Mouse (Mus musculus) left cerebral cortex, adult 2 months (tissue): ENCODE data around the gene Zfp994. TPM values are rescaled to one million over a fixed set of nuclear protein-coding genes. Genes with fewer than 3 reads are reported as not detected.
"Not testable (repeated sequence)": the region's sequence is repeated elsewhere in the genome, so short reads cannot be mapped to it uniquely, and the experiment has no call there.

Experiments
- DNase-seq, 2 experiments: peaks; one replicate each; pipeline ENCODE4 v3.0.0; 2021 to 2022; ENCODE audit warnings: low spot score in 2 of 2, mixed read lengths in 1 of 2; ENCODE audit errors: extremely low spot score in 1 of 2
- H3K27ac ChIP-seq: fragments of 200-600 bp; 2 replicates; pipeline ENCODE4 v1.8.1; 2022
- H3K4me3 ChIP-seq: fragments of 200-600 bp; 2 replicates; pipeline ENCODE4 v1.8.1; 2022
- CTCF ChIP-seq: fragments of 200-600 bp; IDR thresholded peaks from 2 replicates; pipeline ENCODE4 v1.8.1; 2022; ENCODE audit warnings: antibody characterized with exemption, mild to moderate bottlenecking, moderate library complexity
- intact Hi-C: fragments of 180-260 bp; cut with DNase I; formaldehyde crosslinking; loops from one replicate; pipeline ENCODE4 v1.15.1; 2025
- long read RNA-seq, 2 experiments: library from polyadenylated mRNA; stranded (forward); transcript quantifications; one replicate each; pipeline ENCODE4 v2.0.0; 2021; ENCODE audit warnings: borderline mapping rate in 2 of 2
- total RNA-seq, 2 experiments: library from RNA; stranded (reverse); gene quantifications; 2 replicates each; pipeline ENCODE4 v1.2.3; 2021

Zfp994 gene
- total RNA-seq, result 1 to 10 TPM; 4.9 to 5.0 TPM
- long read RNA-seq, experiment 1, full-length matches to known transcripts, result 7 of 12 reads
- long read RNA-seq, experiment 1, partial matches to known transcripts, result 0 of 12 reads
- long read RNA-seq, experiment 1, other reads (novel, unspliced or antisense), result 5 of 12 reads
- long read RNA-seq, experiment 2, full-length matches to known transcripts, result 2 of 3 reads
- long read RNA-seq, experiment 2, partial matches to known transcripts, result 0 of 3 reads
- long read RNA-seq, experiment 2, other reads (novel, unspliced or antisense), result 1 of 3 reads

GRCm38 (mm10) chr17:22225422-22226012 is at the start of gene Zfp994:
TSS of gene Zfp994 (minus strand) at chr17:22225616.
- Histone ChIP-seq H3K4me3 (peak within 1 kb of the TSS; percentile 57), H3K27ac (peak within 1 kb of the TSS; percentile 84)
- peak; percentile 9 for TF ChIP-seq CTCF
- DNase-seq, result peak; percentile 91 to 94
- intact Hi-C loops, result loop anchor here (10.0 kb wide), 2 partner anchors 89 to 199 kb away; partner anchors contain the start of genes CT030661.1 and Zfp946

DNA sequence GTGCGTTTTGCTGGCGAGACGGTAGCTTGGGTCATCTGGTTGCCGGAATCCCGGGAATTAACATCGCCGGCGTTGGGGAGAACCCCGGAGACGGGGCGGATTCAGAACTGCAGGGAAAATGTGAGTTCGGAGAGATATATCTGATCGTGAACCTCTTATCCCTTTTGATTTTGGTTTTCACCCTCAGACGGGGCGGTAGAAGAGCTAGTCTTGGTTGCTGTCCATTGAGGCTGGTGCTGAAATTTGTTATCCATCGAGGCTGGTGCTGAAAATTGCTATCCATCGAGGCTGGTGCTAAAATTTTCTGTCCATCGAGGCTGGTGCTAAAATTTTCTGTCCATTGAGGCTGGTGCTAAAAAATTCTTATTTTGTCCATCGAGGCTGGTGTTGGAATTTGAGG is 5.3 kb upstream of the Zfp994 start:
- DNase-seq, H3K27ac ChIP-seq, H3K4me3 ChIP-seq, intact Hi-C loops: not testable (repeated sequence)

DNA sequence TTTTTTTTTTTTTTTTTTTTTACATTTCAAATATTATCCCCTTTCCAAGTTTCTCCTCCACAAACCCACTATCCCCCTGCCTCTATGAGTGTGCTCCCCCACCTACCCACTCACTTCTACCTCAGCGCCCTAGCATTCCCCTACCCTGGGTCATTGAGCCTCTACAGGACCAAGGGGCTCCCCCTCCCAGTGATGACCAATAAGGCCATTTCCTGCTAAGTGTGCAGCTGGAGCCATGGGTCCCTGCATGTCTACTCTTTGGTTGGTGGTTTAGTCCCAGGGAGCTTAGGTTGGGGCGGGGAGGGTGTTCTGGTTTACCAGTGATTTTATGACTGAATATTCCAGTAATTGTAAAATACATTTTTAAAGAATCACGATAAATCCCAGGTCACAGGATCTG is 401 bp downstream of the Zfp994 start:
- not testable (repeated sequence) for DNase-seq
- intact Hi-C loops, result loop anchor here (10.0 kb wide), 2 partner anchors 90 to 200 kb away; partner anchors contain the start of genes CT030661.1 and Zfp946
- Histone ChIP-seq H3K27ac (peak overlapping the region; percentile 84; the same call in 1 of the 2 replicates), H3K4me3 (peak overlapping the region; percentile 57)

DNA sequence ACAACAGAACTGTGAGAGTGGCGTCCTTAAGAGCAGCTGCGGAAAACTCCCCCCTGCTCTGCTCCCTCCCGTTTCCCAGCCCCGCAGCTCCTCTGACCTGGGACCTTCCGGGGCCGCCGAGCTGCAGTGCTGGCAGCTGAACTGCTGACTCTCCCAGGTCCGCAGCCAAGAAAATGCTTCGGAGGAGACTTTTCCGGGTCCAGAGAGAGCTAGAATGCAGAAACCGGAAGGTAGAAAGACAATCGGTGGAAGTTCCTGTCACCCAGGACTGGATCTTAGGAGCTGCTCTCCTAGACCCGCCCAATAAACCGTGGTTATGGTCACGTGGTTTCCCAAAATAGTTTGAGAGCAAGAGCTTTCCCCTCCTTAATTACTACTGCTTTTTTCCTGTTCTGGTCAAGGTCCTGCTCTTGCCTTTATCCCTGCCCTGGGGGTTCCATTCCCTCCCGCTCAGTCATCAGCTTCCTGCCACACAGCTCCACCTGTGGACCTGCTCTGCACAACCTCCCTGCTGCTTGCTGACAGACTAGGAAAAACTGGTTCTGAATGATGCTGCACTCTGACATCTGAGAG is 59.6 kb downstream of the Zfp994 start, which contains the start of gene Zfp947:
Gene Zfp947, minus strand, starts transcription at position 469 of the 573 bp plus-strand sequence.
- intact Hi-C loops, H3K27ac ChIP-seq: not testable (repeated sequence)
- DNase-seq, result peak; percentile 9 to 10
- peak within 1 kb of the TSS; percentile 45 for H3K4me3 ChIP-seq

- DNase-seq, H3K27ac ChIP-seq, intact Hi-C loops: not testable (repeated sequence)
- peak overlapping the region; percentile 45 for H3K4me3 ChIP-seq
These were observed 60.1 kb downstream of the Zfp994 start for GRCm38 (mm10) chr17:22165304-22165703.

GRCm38 (mm10) chr17:22153951-22154350 is 71.5 kb downstream of the Zfp994 start:
- H3K27ac ChIP-seq, H3K4me3 ChIP-seq, DNase-seq, intact Hi-C loops: not testable (repeated sequence)

Other genes with a start within 250 kb of the Zfp994 start
- under 1 TPM; 0.32 to 0.40 TPM for gene Zfp947, start 59.4 kb downstream of the Zfp994 start, total RNA-seq
- gene CT030661.1, start 89.2 kb upstream of the Zfp994 start, total RNA-seq, result 10 to 100 TPM in 1 of 2 experiments, 1 to 10 TPM in 1; 10.0 to 12.1 TPM
- gene Zfp944, start 135.8 kb upstream of the Zfp994 start, total RNA-seq, result 1 to 10 TPM; 9.0 to 9.1 TPM
- gene Zfp758, start 135.8 kb upstream of the Zfp994 start, total RNA-seq, result 10 to 100 TPM; 10.3 to 10.7 TPM
- 10 to 100 TPM; 12.1 to 13.4 TPM for gene Zfp946, start 198.6 kb upstream of the Zfp994 start, total RNA-seq